Mouse (Mus musculus): ENCODE data around the gene Slc24a5. TPM values are rescaled to one million over a fixed set of nuclear protein-coding genes. Genes with fewer than 3 reads are reported as not detected.
"Not testable (repeated sequence)": the region's sequence is repeated elsewhere in the genome, so short reads cannot be mapped to it uniquely, and the experiment has no call there.

Slc24a5 gene
- polyA plus RNA-seq, 2 experiments: 2.0 to 7.0 TPM

- no peak for TF ChIP-seq EP300 (IDR thresholded peaks at IDR 0.05; ENCODE audit: low read depth)
- TF ChIP-seq CTCF (IDR thresholded peaks at IDR 0.05; ENCODE audit: low read depth): no peak
- 61% methylated on average over 3 of the region's 3 CpGs for WGBS (ENCODE audit: insufficient replicate concordance)
- H3K36me3 ChIP-seq (replicated peaks; ENCODE audit: control insufficient read depth, insufficient read depth, low read depth): no peaks in the 10 kb centered on the region
- H3K27ac ChIP-seq: no peak overlapping the region
- no peak overlapping the region for H3K4me3 ChIP-seq (ENCODE audit: insufficient read depth in 1 of 2, low read depth in 2 of 2, low read length in 2 of 2)
- H3K4me2 ChIP-seq (ENCODE audit: low read depth): no peak overlapping the region
- no peaks in the 10 kb centered on the region for H3K4me1 ChIP-seq (replicated peaks; ENCODE audit: control insufficient read depth in 2 of 2, insufficient read depth in 2 of 2, low read length in 1 of 2)
- no peaks in the 10 kb centered on the region for H3K9me3 ChIP-seq (ENCODE audit: control insufficient read depth, low read length)
- DNase-seq (ENCODE audit: low read depth in 3 of 3, low spot score in 3 of 3) (no peak), ATAC-seq (ENCODE audit: insufficient read depth) (no peak)
- H3K27me3 ChIP-seq (ENCODE audit: control insufficient read depth, insufficient read depth, low read length): no peaks in the 10 kb centered on the region
- H3K9ac ChIP-seq (replicated peaks): no peak overlapping the region
Measured at GRCm38 (mm10) chr2:125073056-125073780, 5.3 kb downstream of the Slc24a5 start.

GRCm38 (mm10) chr2:125083879-125084278, 16.0 kb downstream of the Slc24a5 start:
- Histone ChIP-seq H3K27me3 (ENCODE audit: control insufficient read depth, insufficient read depth, low read length) (no peaks in the 10 kb centered on the region), H3K4me3 (ENCODE audit: insufficient read depth in 1 of 2, low read depth in 2 of 2, low read length in 2 of 2) (no peak overlapping the region), H3K4me2 (ENCODE audit: low read depth) (no peak overlapping the region), H3K9me3 (ENCODE audit: control insufficient read depth, low read length) (no peaks in the 10 kb centered on the region), H3K36me3 (replicated peaks; ENCODE audit: control insufficient read depth, insufficient read depth, low read depth) (peaks cover 8% of the 10 kb centered on the region), H3K9ac (replicated peaks) (no peak overlapping the region), H3K4me1 (replicated peaks; ENCODE audit: control insufficient read depth in 2 of 2, insufficient read depth in 2 of 2, low read length in 1 of 2) (no peaks in the 10 kb centered on the region; a peak in 1 of 4 replicates), H3K27ac (no peak overlapping the region)
- ATAC-seq (ENCODE audit: insufficient read depth): no peak
- no peak for DNase-seq (ENCODE audit: low read depth in 3 of 3, low spot score in 3 of 3)
- 21% methylated on average over 1 of the region's 1 CpGs for WGBS (ENCODE audit: insufficient replicate concordance)
- TF ChIP-seq CTCF (IDR thresholded peaks at IDR 0.05; ENCODE audit: low read depth) (no peak), EP300 (IDR thresholded peaks at IDR 0.05; ENCODE audit: low read depth) (no peak)

GRCm38 (mm10) chr2:125088757-125089156, 20.8 kb downstream of the Slc24a5 start:
- no peak for TF ChIP-seq CTCF (IDR thresholded peaks at IDR 0.05; ENCODE audit: low read depth)
- no peak for TF ChIP-seq EP300 (IDR thresholded peaks at IDR 0.05; ENCODE audit: low read depth)
- Histone ChIP-seq H3K27me3 (ENCODE audit: control insufficient read depth, insufficient read depth, low read length) (no peaks in the 10 kb centered on the region), H3K4me2 (ENCODE audit: low read depth) (no peak overlapping the region), H3K4me3 (ENCODE audit: insufficient read depth in 1 of 2, low read depth in 2 of 2, low read length in 2 of 2) (no peak overlapping the region), H3K4me1 (replicated peaks; ENCODE audit: control insufficient read depth in 2 of 2, insufficient read depth in 2 of 2, low read length in 1 of 2) (no peaks in the 10 kb centered on the region; a peak in 1 of 4 replicates), H3K9me3 (ENCODE audit: control insufficient read depth, low read length) (no peaks in the 10 kb centered on the region), H3K9ac (replicated peaks) (no peak overlapping the region), H3K27ac (no peak overlapping the region), H3K36me3 (replicated peaks; ENCODE audit: control insufficient read depth, insufficient read depth, low read depth) (peaks cover 22% of the 10 kb centered on the region)
- WGBS (ENCODE audit: insufficient replicate concordance): 91% methylated on average over 7 of the region's 7 CpGs
- DNase-seq (ENCODE audit: low read depth in 3 of 3, low spot score in 3 of 3) (no peak), ATAC-seq (ENCODE audit: insufficient read depth) (no peak)

GRCm38 (mm10) chr2:125092123-125092522, 24.2 kb downstream of the Slc24a5 start:
- not testable (repeated sequence) for DNase-seq (ENCODE audit: low read depth in 3 of 3, low spot score in 3 of 3); H3K27me3 ChIP-seq (ENCODE audit: control insufficient read depth, insufficient read depth, low read length)
- 49% methylated on average over 3 of the region's 3 CpGs for WGBS (ENCODE audit: insufficient replicate concordance)

GRCm38 (mm10) chr2:125104491-125104890, 36.6 kb downstream of the Slc24a5 start:
- 94% methylated on average over 13 of the region's 13 CpGs for WGBS (ENCODE audit: insufficient replicate concordance)
- ATAC-seq (ENCODE audit: insufficient read depth); H3K9ac ChIP-seq (replicated peaks): not testable (repeated sequence)

More at GRCm38 (mm10) chr2:125092123-125092522, 24.2 kb downstream of the Slc24a5 start:
- H3K4me1 ChIP-seq (replicated peaks; ENCODE audit: control insufficient read depth in 2 of 2, insufficient read depth in 2 of 2, low read length in 1 of 2); H3K27ac ChIP-seq; ATAC-seq (ENCODE audit: insufficient read depth); H3K4me3 ChIP-seq (ENCODE audit: insufficient read depth in 1 of 2, low read depth in 2 of 2, low read length in 2 of 2); H3K9me3 ChIP-seq (ENCODE audit: control insufficient read depth, low read length); H3K9ac ChIP-seq (replicated peaks); H3K4me2 ChIP-seq (ENCODE audit: low read depth): not testable (repeated sequence)
- peaks cover 30% of the 10 kb centered on the region for H3K36me3 ChIP-seq (replicated peaks; ENCODE audit: control insufficient read depth, insufficient read depth, low read depth)

GRCm38 (mm10) chr2:125106536-125106935, 38.6 kb downstream of the Slc24a5 start:
- H3K36me3 ChIP-seq (replicated peaks; ENCODE audit: control insufficient read depth, insufficient read depth, low read depth): peaks cover 32% of the 10 kb centered on the region
- H3K4me2 ChIP-seq (ENCODE audit: low read depth); H3K9ac ChIP-seq (replicated peaks); DNase-seq (ENCODE audit: low read depth in 3 of 3, low spot score in 3 of 3); H3K4me1 ChIP-seq (replicated peaks; ENCODE audit: control insufficient read depth in 2 of 2, insufficient read depth in 2 of 2, low read length in 1 of 2); H3K9me3 ChIP-seq (ENCODE audit: control insufficient read depth, low read length); H3K4me3 ChIP-seq (ENCODE audit: insufficient read depth in 1 of 2, low read depth in 2 of 2, low read length in 2 of 2); H3K27ac ChIP-seq; H3K27me3 ChIP-seq (ENCODE audit: control insufficient read depth, insufficient read depth, low read length); ATAC-seq (ENCODE audit: insufficient read depth): not testable (repeated sequence)
- 89% methylated on average over 4 of the region's 4 CpGs for WGBS (ENCODE audit: insufficient replicate concordance)

More at GRCm38 (mm10) chr2:125104491-125104890, 36.6 kb downstream of the Slc24a5 start:
- H3K27me3 ChIP-seq (ENCODE audit: control insufficient read depth, insufficient read depth, low read length); H3K4me1 ChIP-seq (replicated peaks; ENCODE audit: control insufficient read depth in 2 of 2, insufficient read depth in 2 of 2, low read length in 1 of 2); H3K4me3 ChIP-seq (ENCODE audit: insufficient read depth in 1 of 2, low read depth in 2 of 2, low read length in 2 of 2); H3K27ac ChIP-seq; H3K4me2 ChIP-seq (ENCODE audit: low read depth); H3K9me3 ChIP-seq (ENCODE audit: control insufficient read depth, low read length); DNase-seq (ENCODE audit: low read depth in 3 of 3, low spot score in 3 of 3): not testable (repeated sequence)
- H3K36me3 ChIP-seq (replicated peaks; ENCODE audit: control insufficient read depth, insufficient read depth, low read depth): peaks cover 34% of the 10 kb centered on the region
